Mouse (Mus musculus) lung, adult 18-20 months (tissue): Measurements from ENCODE around the gene Creg1.
"Not testable (repeated sequence)": the region's sequence is repeated elsewhere in the genome, so short reads cannot be mapped to it uniquely, and the experiment has no call there.

Source experiments
- DNase-seq, 2 experiments: peaks; one replicate each; pipeline ENCODE4 v3.0.0; 2022; ENCODE audit warnings: mixed read lengths in 2 of 2

Gene Creg1

GRCm38 (mm10) chr1:165754205-165754604 lies 9.3 kb upstream of the Creg1 start:
- DNase-seq, result no peak

GRCm38 (mm10) chr1:165755194-165755593 lies 8.4 kb upstream of the Creg1 start:
- no peak for DNase-seq

GRCm38 (mm10) chr1:165761522-165762305 lies 1.8 kb upstream of the Creg1 start:
- DNase-seq, result no peak

DNA sequence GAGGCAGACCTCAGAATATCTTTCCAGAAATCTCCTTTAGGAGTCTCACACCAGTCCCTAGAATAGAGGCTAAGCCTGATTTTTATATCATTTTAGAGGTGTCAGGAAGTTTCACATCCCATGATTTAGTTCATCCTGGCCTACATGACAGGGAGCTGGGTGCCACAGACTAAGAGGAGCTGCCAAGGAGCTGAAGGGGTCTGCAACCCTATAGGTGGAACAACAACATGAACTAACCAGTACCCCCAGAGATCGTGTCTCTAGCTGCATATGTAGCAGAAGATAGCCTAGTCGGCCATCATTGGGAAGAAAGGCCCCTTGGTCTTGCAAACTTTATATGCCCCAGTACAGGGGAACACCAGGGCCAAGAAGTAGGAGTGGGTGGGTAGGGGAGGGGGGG lies 1.0 kb upstream of the Creg1 start:
- DNase-seq, result not testable (repeated sequence)

GRCm38 (mm10) chr1:165762914-165763634 lies 472 bp upstream of the Creg1 start:
- no peak for DNase-seq

DNA sequence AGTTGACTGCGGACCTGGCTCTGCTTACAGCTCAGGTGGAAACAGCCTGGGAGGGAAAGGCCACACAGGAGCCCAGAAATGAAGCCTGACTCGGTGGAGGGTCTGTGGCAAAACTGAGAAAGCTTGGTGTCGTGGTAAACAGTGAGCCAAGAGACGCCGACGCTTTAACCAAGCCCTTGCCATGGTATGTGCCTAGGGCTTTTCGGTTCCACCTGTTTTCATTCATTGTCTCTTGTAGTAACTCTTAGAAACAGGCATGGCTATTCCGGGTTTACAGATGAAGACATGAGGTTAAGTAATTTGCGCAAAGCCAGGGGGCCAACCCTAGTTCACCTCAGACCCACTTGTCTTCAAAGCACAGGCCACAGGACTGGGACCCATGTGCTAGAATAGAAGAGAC lies 1.0 kb downstream of the Creg1 start:
- no peak for DNase-seq

- no peak for DNase-seq
These were observed 1.5 kb downstream of the Creg1 start for GRCm38 (mm10) chr1:165765041-165765440.

GRCm38 (mm10) chr1:165765651-165766294 lies 2.2 kb downstream of the Creg1 start:
- no peak for DNase-seq

GRCm38 (mm10) chr1:165766295-165766890 lies 2.8 kb downstream of the Creg1 start:
- DNase-seq, result no peak

- DNase-seq, result peak; percentile 59 to 69
These were observed 5.5 kb downstream of the Creg1 start for GRCm38 (mm10) chr1:165768894-165769512.

DNA sequence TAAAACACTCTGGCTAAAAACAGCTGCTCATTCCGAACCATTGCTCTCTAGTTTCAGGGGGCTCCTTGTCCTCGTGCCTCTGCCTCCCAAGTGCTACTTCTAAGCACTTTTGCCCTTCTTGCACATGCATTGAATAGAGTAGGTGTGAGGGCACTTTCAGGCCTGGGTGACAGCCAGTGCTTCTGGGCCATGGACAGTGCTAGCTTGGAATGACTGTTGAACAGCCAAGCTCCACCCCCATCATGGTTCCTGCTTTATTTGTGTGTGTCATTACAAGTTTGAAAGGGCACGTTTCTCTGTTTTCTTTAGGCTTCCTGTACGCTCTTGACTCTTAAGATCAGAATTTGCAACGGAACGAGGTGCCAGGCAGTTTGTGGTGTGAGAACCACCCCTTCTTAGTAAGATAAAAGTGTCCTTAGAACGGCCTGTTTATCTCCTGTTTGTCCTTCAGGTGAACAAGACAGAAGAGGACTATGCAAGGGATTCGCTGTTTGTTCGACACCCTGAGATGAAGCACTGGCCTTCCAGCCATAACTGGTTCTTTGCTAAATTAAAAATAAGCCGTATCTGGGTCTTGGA lies 6.7 kb downstream of the Creg1 start:
- DNase-seq, result peak; percentile 43 to 53

- DNase-seq, result peak; percentile 78 to 84
These were observed 7.9 kb downstream of the Creg1 start for GRCm38 (mm10) chr1:165771491-165771897.

GRCm38 (mm10) chr1:165771998-165772397 lies 8.5 kb downstream of the Creg1 start:
- DNase-seq, result no peak

DNA sequence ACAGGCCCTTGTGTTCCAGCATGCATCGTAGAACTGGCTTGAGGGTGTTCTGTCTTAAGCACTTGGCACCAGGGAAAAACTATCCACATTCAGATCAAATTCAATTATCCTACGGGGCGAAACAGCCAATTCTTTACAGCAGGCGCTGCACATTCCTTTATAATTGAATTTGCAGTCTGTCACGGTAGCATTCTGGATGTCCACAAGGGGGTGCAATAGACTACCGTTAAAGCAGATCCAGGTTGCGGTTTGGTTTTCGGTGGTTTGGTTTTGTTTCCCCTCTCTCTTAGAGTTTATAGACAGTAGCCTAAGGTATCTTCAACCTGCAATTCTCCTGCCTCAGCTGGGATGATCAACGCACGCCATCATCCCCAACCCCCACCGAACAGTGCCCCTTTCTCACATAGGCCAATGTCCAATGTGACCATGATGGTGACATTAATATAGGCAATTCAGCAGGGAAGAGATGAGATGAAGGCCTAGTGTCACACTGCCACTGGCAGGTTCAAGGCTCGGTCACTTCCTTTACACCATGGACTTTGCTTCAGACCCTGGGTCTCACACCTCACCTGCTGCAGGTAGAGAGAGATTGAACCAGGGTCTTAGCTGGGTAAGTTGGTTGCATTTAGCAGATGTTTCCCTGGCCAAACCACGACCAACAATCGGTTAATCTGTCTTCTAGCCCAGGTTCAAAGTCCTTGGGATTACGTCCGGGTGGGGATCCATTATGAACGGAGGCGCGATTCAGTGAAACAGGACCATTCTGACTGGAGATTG lies 12.2 kb downstream of the Creg1 start:
- peak in 1 of 2 experiments; percentile 38 for DNase-seq

DNA sequence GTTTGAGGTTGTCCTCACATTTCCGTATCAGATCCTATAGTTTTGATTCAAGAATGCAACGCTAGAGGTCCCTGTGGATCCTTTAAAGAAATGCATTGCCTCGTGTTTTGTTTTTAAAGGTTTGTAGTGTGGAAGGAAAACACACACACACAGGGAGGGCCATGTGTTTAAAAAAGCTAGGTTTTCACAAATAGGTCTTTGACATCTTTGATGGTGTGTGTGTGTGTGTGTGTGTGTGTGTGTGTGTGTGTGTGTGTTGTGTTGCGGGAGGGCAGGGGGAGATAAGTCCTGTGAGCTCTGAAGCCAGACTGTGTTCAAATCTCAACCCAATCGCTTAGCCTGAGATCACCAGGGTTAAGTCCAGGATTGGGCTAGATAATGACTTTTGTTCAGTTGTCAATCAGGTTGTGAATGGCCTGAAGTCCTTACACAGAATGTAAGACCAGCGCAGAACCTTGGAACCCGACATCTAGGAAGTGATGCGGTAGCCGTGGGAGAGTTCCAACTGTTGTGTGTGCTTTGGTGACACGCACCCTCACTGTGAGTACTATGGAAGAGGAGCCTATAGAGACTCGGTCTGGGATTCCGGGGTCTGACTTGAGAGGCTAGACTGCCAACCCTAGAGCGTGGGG lies 16.5 kb downstream of the Creg1 start:
- no peak for DNase-seq

DNA sequence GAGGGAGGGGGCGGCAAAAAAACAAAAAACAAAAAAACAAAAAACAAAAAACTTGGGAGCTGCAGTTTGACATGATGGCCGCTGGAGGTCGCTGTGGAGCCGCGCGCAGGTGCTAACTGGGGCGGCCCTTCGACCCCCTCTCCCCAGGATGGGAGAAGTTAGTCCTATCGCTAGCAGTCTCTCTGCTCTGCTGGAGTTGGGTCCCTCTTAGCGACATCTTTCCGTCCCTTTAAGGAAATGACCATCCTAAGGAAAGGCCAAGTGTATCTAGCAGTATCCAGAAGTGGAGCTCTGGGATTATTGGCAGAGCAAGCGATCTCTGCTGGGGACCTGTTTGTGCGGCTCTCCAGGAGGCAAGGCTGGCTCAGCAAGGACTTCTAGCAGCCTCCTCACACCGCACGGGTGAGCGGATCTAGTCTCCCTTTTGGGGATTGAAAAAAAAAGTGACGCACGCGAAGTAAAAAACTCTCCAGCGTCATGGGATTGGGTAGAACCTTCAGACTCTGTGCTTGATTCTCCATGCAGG lies 17.1 kb downstream of the Creg1 start:
- DNase-seq, result no peak

DNA sequence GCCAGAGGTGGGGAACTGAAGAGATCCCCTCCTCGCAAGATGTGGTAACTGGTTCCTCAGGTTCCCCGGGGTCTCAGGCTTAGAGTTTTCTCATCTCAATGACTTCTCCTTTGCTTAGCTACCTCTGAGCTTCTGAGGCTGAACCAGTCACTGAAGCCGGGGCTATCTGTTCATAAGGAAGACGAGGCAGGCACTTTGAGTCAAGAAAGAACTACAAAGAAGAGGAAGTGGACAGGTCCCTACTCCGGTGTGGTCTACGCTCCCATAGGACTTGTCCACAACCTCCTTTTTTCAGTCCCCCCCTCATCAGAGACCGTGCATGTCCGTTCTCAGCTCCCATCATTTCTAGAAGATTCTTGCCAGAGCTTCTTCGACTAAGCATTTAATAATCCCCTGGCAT lies 17.9 kb downstream of the Creg1 start:
- no peak for DNase-seq

DNA sequence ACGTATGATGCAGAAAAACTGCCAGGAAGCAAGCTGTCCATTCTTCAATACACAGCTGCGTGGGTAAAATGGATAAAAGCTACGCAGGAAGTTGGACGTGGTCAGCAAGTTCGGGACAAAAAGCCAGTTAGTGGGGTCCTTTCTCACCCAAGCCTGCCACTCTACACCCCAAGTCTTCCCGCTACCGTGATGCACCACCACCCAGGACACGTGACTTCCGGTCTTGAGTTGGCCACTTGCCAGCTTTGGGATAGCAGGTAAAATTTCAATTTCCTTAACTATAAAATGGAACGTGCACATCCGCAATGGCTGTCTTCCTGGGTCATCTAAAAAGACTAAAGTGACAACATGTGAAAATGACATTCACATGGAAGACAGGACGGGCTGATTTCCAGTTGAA lies 18.4 kb downstream of the Creg1 start:
- no peak for DNase-seq

DNA sequence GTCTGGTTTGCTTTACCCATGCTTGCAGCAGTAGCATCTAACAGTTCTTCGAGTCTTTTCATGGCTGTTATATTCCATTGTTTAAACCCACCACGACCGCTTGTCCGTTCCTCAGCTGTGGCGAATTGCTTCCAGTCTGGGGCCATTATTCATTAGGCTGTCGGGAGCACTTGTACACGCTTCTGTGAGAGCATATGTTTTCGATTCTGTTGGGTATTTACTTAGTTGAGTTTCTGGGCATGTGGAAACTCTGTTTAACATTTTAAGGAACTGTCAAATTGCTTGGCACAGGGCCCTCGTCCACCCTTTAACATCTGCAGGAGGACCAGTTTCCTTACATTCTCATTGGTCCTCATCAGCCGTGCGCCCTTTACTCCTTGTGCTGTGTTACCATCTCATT lies 22.8 kb downstream of the Creg1 start:
- DNase-seq, result no peak

GRCm38 (mm10) chr1:165788511-165788910 lies 25.0 kb downstream of the Creg1 start, which contains the start of gene Cd247:
Gene Cd247, plus strand, starts transcription at chr1:165788681.
- DNase-seq, result no peak
